Mouse (Mus musculus) neutrophil, adult 65 days (primary cell): ENCODE measurements around the gene A730061H03Rik. TPM values are rescaled to one million over a fixed set of nuclear protein-coding genes. Genes with fewer than 3 reads are reported as not detected.

ENCODE experiments used
- total RNA-seq: library from RNA; stranded (reverse); gene quantifications from 2 replicates; pipeline ENCODE4 v1.2.4, GENCODE M21; 2023

Gene A730061H03Rik
- total RNA-seq, result 1.2 and 2.0 TPM in 2 replicates

DNA sequence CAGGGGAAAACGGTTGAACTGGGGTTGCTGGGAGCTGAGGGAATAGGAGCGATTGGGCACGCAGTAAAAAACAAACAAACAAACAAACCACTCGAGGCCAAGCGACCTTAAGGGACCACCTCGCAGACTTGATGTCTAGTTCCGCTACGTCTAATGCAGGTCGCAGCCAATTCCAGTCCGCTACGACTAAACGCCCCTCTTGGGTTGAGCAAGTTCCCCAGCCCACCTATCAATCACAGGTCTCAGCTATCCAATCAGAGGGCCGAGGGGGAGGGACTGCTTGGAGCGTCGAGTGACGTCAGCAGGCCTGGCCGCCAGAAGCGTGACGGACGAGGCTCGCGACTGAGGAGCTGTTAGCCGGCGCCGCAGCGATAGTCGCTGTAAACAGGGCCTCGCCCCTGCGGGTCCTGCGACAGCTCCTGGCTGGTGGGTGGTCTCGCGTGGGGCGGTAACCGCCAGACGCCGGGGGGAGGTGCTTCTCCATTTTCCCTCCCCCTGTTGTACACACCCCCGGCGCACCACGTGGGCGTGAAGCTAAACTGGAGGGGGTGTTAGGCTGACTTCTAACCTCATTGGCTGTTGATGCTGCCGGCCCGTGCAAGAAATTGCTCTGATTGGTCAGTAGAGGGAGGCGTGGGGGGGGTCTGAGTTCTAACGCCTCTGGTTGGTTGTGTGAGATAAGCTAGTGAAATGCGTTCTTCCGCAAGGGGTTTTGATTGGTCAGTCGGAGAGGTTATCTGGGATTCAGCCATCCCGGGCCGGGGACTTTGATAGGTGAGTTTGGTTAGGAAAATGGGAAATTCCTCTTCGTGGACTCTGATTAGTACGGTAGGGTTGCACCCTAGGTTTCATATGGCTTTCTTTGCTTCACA is at the start of gene A730061H03Rik:
Gene A730061H03Rik, minus strand, starts transcription at position 205 of the 872 bp plus-strand sequence.

GRCm38 (mm10) chr14:55603271-55603632 is 43.0 kb upstream of the A730061H03Rik start, which contains the start of gene Irf9:
Gene Irf9 (plus strand): TSS chr14:55603571.

GRCm38 (mm10) chr14:55591331-55591891 is 31.2 kb upstream of the A730061H03Rik start, which contains the start of gene Rnf31:
Gene Rnf31 (plus strand): TSS chr14:55591708.

DNA sequence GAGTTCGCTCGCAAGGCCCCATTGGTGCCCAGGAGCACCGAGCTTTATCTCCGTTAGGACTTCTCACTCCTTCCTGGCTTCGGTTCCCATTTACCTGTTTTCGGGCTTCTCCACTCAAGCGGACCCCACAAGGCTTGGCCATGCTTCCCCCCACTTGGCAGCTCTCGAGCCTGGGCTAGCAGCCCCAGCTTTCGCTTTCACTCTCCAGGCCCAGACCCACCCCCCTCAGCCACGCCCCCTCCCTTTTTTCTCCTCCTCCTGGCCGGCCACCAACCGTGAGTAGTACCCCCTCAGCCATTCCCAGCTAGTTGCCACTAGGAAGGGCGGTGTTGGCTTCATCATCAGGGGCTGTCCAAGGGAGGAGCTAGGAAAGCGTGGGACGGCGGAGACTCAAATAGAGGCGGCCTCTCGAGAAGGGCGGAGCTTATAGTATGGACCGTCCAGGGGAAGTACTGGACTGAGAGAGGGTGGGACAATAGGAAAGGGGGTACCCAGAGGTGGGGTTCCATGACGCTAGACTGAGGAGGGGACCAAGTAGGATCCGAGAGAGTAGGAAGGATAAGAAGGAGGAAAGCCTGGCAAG is 30.6 kb upstream of the A730061H03Rik start, which contains the start of gene Psme2:
Gene Psme2, minus strand, starts transcription at position 366 of the 583 bp plus-strand sequence.

DNA sequence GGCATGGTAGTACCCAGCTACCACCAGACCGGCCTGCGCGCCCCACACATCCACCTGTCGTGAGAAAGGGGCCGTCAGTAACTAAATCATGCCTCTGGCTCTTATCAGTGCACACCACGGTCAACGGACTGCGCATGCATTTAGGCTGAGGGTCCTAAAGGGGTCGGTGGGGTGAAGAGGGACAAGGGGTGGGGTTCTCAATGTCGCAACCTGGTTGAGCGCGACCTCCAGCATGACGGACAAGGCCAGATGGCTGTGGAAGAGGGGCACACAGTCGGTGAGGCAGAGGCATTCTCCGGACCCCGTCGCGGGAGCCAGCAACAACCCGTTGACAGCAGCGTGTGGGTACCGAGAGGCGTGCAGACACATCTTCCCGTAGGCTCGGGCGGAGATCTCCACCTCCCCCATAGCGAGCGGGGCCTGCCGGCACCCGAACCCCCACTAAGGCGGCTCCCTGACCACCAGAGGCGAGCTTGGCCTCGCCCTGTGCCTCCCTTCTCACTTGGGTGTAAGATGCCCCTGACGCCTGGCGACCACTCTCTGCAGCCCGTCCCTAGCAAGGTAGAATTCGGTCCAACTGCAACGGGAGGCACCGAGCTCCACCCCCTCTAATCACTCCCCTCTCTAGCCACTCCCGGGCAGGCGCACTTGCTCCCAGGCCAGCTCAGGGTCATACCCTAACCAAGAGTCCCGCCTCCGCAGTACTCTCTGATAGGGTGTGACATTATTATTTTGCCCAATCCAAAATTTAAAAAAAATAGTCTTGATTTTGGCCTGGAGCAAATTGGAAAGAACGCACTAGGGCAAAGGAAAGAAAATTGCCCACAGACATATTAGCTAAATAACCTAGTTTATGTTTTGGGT is 24.7 kb upstream of the A730061H03Rik start, which contains the start of gene Emc9:
Gene Emc9, minus strand, starts transcription at position 601 of the 864 bp plus-strand sequence.

DNA sequence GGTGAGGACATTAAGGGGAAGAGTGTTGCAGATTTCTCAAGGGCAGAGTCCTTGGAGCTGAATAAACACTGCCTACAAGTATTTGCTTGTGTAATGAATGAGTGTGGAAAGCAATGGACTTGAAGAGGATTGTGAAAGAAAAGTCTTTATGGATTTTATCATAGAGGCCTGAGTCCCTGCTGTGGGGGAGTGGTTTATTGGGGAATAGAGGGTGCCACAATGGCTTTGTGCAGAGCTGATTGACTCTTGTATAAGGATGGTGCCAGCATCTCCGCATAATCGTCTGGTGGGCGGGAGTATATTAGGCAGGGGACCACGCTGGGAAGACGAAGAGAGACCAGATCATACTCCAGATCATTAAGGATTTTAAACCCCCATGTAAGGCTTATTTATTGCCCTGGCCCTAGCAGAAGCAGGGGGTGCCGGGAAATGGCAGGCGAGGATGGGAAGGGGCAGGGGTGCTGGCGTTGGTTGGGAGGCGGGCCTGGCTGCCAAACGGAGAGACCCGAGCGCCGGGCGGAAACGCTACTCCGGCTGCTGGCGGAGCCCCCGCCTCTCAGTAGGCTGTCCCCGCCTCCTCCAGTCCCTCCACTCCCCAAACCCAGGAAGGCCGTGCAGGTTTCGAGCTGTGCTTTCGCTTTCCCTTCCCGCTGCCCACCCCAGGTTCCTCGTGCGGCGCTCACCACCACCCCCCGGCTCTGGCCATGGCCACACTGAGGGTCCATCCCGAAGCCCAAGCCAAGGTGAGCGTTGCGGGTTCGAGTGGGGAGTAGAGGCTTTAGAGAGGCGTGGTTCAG is 17.9 kb upstream of the A730061H03Rik start, which contains the start of gene Psme1:
Gene Psme1, plus strand, starts transcription at position 253 of the 797 bp plus-strand sequence.

GRCm38 (mm10) chr14:55575302-55575701 is 15.1 kb upstream of the A730061H03Rik start, which contains the start of gene Fitm1:
Gene Fitm1 (plus strand): TSS chr14:55575617.

DNA sequence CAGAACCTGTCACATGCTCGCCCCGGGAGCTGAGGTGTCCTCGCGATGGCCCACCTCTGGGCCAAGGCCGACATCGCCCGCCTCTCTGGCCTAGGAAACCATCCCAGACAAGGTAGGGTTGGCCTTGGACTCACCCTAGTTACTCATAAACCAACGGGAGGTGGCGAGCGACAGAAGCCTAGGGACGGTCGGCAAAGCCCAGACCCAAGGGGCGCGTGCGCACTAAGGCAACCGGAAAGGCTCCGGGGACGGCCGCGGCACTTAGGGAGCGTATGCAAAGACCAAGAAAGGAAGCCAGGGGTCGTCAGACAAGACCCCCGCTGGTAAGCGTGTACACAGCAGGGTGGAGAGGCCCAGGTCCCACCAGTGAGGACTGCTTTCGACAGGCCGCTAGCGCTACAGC is 406 bp downstream of the A730061H03Rik start, which contains the start of gene Dcaf11:
Gene Dcaf11, plus strand, starts transcription at position 208 of the 403 bp plus-strand sequence.

DNA sequence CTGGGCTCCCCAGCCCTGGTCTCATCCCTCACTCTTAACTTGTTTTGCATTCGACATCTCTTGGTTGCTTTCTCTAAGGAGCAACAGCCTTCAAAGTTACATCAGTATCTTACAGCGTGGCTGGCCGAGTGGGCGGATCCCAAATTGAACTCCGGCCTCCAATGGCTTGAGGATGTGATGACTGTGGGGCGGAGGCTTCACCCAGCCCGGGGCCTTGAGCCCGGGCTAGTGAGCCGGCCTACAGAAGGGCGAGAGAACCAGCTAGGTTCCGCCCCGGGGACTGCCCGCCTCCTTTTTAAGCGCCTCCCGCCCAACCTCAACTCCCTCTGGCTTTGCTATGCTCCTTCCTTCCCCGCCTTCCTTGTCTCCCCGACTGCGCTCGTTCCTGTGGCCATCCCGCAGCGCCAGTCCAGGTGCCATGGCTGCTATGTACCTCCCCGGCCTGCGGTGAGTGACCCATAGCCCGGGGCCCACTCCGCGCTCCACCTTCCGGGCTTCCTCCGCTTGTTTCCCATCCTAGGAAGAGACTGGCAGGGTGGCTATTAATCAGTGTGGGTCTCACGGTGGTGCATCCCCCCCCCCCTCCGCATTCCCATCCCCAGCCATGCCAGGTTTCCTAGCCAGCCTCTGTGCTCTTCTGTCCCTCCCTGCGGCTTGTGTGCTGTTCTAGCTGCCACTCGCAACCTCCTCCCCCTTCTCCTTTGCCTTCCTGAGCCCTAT is 20.0 kb downstream of the A730061H03Rik start, which contains the start of gene Pck2:
Gene Pck2, plus strand, starts transcription at position 200 of the 720 bp plus-strand sequence.

DNA sequence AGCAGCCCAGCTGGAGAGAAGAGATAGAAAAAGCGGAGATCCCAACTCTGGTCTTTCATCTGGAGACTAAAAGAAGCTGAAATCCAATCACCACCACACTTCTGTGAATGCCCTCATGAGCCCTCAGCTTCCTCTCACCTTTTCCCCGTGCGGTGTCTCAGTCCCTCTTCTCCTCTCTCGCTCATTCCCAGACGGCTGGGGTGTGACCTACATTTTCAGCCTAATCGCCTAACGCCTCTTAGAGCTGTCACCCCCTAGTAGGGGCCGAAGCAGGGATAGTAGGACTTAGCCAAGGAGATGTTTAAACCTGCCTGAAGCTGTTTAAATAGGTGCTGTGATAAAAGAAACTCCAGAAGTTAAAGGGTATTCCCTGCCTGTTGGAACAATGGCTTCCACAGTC is 35.4 kb downstream of the A730061H03Rik start, which contains the start of gene Nrl:
Gene Nrl, minus strand, starts transcription at position 197 of the 400 bp plus-strand sequence.

DNA sequence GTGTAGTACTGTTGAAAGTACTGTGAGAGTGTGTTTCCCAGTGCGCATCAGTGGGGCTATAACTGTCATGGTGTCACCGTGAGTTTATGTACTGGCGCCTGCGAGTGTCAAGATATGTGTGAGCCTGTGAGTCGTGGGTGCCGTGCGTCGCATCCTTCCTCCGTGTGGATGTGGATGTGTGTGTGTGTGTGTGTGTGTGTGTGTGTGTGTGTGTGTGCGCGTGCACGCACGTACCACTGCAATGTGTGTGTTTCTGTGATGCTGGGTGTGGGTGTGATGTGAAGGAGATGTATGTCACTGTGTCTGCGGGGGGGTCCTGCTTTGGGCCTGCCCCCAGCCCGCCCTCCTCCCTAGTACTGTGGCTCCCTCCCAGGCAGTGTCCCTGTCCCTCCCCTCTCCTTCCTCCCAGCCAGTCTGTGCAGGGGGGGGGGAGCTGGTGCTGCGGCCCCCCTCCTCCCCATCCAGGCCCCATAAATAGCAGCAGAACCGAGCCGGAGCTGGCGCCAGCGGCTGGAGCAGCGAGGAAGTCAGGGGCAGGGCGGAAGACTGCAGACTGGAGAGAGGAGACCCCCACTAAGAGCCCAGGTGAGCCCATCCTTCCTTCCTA is 50.0 kb downstream of the A730061H03Rik start, which contains the start of gene Cpne6:
Gene Cpne6, plus strand, starts transcription at position 321 of the 607 bp plus-strand sequence.

Other genes starting within 250 kb of the A730061H03Rik start
- gene Dhrs4, start 81.6 kb downstream of the A730061H03Rik start, total RNA-seq, result 12.9 and 13.7 TPM in 2 replicates
- gene Carmil3, start 69.8 kb downstream of the A730061H03Rik start, total RNA-seq, result not detected in 2 replicates
- not detected in 2 replicates for gene Cpne6, start 50.0 kb downstream of the A730061H03Rik start, total RNA-seq
- gene Nrl, start 35.4 kb downstream of the A730061H03Rik start, total RNA-seq, result not detected in 2 replicates
- gene Pck2, start 20.1 kb downstream of the A730061H03Rik start, total RNA-seq, result 14.4 and 20.4 TPM in 2 replicates
- 44.0 and 53.0 TPM in 2 replicates for gene Dcaf11, start 400 bp downstream of the A730061H03Rik start, total RNA-seq
- gene Fitm1, start 15.2 kb upstream of the A730061H03Rik start, total RNA-seq, result not detected in 2 replicates
- gene Psme1, start 17.7 kb upstream of the A730061H03Rik start, total RNA-seq, result 122 and 139 TPM in 2 replicates
- 1.5 and 1.8 TPM in 2 replicates for gene Emc9, start 24.9 kb upstream of the A730061H03Rik start, total RNA-seq
- gene Psme2, start 30.7 kb upstream of the A730061H03Rik start, total RNA-seq, result 174 and 199 TPM in 2 replicates
- 49.9 and 68.0 TPM in 2 replicates for gene Rnf31, start 31.3 kb upstream of the A730061H03Rik start, total RNA-seq
- 49.8 and 55.5 TPM in 2 replicates for gene Irf9, start 43.2 kb upstream of the A730061H03Rik start, total RNA-seq
- 0.22 TPM in 1 of 2 replicates, not detected in the other for gene Rec8, start 57.6 kb upstream of the A730061H03Rik start, total RNA-seq
- 10.0 and 12.5 TPM in 2 replicates for gene Ipo4, start 75.6 kb upstream of the A730061H03Rik start, total RNA-seq
- 1.5 and 2.2 TPM in 2 replicates for gene Gm49378, start 77.5 kb upstream of the A730061H03Rik start, total RNA-seq
- 29.1 and 33.0 TPM in 2 replicates for gene Tm9sf1, start 83.4 kb upstream of the A730061H03Rik start, total RNA-seq
- gene Tssk4, start 89.8 kb upstream of the A730061H03Rik start, total RNA-seq, result 1.3 and 1.7 TPM in 2 replicates
- gene Mdp1, start 100.1 kb upstream of the A730061H03Rik start, total RNA-seq, result 9.4 and 11.2 TPM in 2 replicates
- 12.0 and 12.3 TPM in 2 replicates for gene Gmpr2, start 111.5 kb upstream of the A730061H03Rik start, total RNA-seq
- 129 and 152 TPM in 2 replicates for gene Nedd8, start 111.7 kb upstream of the A730061H03Rik start, total RNA-seq
- 47.7 and 63.8 TPM in 2 replicates for gene Tinf2, start 121.4 kb upstream of the A730061H03Rik start, total RNA-seq
- 2.1 and 2.6 TPM in 2 replicates for gene Tgm1, start 153.5 kb upstream of the A730061H03Rik start, total RNA-seq
- gene Rabggta, start 161.9 kb upstream of the A730061H03Rik start, total RNA-seq, result 23.7 and 38.4 TPM in 2 replicates
- gene Dhrs1, start 185.3 kb upstream of the A730061H03Rik start, total RNA-seq, result 47.8 and 56.7 TPM in 2 replicates
- 12.1 and 17.3 TPM in 2 replicates for gene Nop9, start 185.3 kb upstream of the A730061H03Rik start, total RNA-seq
- gene Cideb, start 198.1 kb upstream of the A730061H03Rik start, total RNA-seq, result 0.77 TPM in 1 of 2 replicates, not detected in the other
- gene Ltb4r2, start 201.0 kb upstream of the A730061H03Rik start, total RNA-seq, result 0.43 and 1.0 TPM in 2 replicates
- gene Ltb4r1, start 205.6 kb upstream of the A730061H03Rik start, total RNA-seq, result 203 and 207 TPM in 2 replicates
- 0.63 TPM in 1 of 2 replicates, not detected in the other for gene Adcy4, start 223.7 kb upstream of the A730061H03Rik start, total RNA-seq
- 42.5 and 50.7 TPM in 2 replicates for gene Ripk3, start 228.5 kb upstream of the A730061H03Rik start, total RNA-seq